Mouse (Mus musculus) lung, embryonic 16.5 days (tissue): ENCODE measurements around the gene Sirt6. TPM values are rescaled to one million over a fixed set of nuclear protein-coding genes. Genes with fewer than 3 reads are reported as not detected.

ENCODE experiments used
- ATAC-seq: fragments of 200-750 bp; cut with Nextera tagmentation; 2 replicates; pipeline ENCODE4 v1.8.0; 2017; ENCODE audit warnings: low read depth, mild to moderate bottlenecking, moderate library complexity
- H3K27ac ChIP-seq: fragments of 300-500 bp; sonication (generic); 2 replicates; pipeline ENCODE4 v1.5.1; 2014; ENCODE audit warnings: mild to moderate bottlenecking, control low read depth, low read length
- H3K27me3 ChIP-seq: fragments of 300-500 bp; sonication (generic); 2 replicates; pipeline ENCODE4 v1.6.1; 2014; ENCODE audit warnings: low read depth, low read length, mixed read lengths; ENCODE audit not compliant: control insufficient read depth, insufficient read depth
- H3K36me3 ChIP-seq: fragments of 300-500 bp; sonication (generic); 2 replicates; pipeline ENCODE4 v1.6.1; 2014; ENCODE audit warnings: low read length; ENCODE audit not compliant: control insufficient read depth, insufficient read depth
- H3K4me1 ChIP-seq: fragments of 300-500 bp; sonication (generic); replicated peaks from 2 replicates; pipeline ENCODE4 v1.6.1; 2014; ENCODE audit warnings: low read length, mixed read lengths; ENCODE audit not compliant: control insufficient read depth, insufficient read depth
- H3K4me2 ChIP-seq: fragments of 300-500 bp; sonication (generic); 2 replicates; pipeline ENCODE4 v1.6.1; 2014; ENCODE audit warnings: low read depth, low read length, control low read depth
- H3K4me3 ChIP-seq: fragments of 300-500 bp; sonication (generic); 2 replicates; pipeline ENCODE4 v1.5.1; 2014; ENCODE audit warnings: mild to moderate bottlenecking, low read length, control low read depth
- H3K9ac ChIP-seq: fragments of 300-500 bp; sonication (generic); 2 replicates; pipeline ENCODE4 v1.6.1; 2014; ENCODE audit warnings: low read length, control low read depth
- H3K9me3 ChIP-seq: fragments of 300-500 bp; sonication (generic); 2 replicates; pipeline ENCODE4 v1.6.1; 2016; ENCODE audit warnings: low read length; ENCODE audit not compliant: control insufficient read depth
- WGBS: fragments of 180-500 bp; shearing (Covaris S2); extraction: QIAGEN DNeasy Blood & Tissue Kit; methylation state at CpG from one replicate; pipeline ENCODE4 v1.1.7; 2014; 5-methylcytosine and 5-hydroxymethylcytosine counted together
- polyA plus RNA-seq: library from polyadenylated mRNA; unstranded; fragments of >200 nt; fragmentation: Nextera tagmentation; extraction: Ambion mirVana; gene quantifications from 2 replicates; pipeline ENCODE4 v1.2.1, GENCODE M21; 2015

Sirt6 gene
- polyA plus RNA-seq, 1 experiment from 2014 or later, result 40.0 TPM

DNA sequence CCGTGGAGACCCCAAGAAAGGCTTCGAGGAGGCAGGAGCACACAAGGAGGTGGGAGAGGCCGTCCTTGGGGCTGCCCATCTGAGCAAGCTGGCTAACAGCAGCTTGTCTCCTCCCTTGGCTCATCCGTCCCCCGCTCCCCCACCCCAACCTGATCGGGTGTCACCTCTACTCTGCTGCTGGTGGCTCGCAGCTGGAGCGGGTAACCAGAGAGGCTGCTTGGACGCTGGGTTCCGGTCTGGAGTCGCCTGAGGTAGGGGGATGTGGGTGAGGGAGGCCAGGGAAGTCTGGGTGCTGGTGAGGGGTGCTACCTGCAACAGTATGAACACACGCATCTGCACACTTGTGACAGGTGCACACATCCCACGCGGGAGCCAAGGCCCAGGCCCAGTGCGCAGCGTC, 793 bp upstream of the Sirt6 start, which contains the start of gene Ankrd24:
Gene Ankrd24, plus strand, starts transcription at position 151 of the 400 bp plus-strand sequence.
- Histone ChIP-seq H3K36me3 (peaks cover 13% of the 10 kb centered on the region; the same call in 1 of the 2 replicates), H3K9me3 (no peaks in the 10 kb centered on the region), H3K27me3 (no peaks in the 10 kb centered on the region), H3K4me3 (peak within 1 kb of the TSS; percentile 76), H3K9ac (peak within 1 kb of the TSS; percentile 84), H3K4me2 (peak within 1 kb of the TSS; percentile 86), H3K27ac (peak within 1 kb of the TSS; percentile 88), H3K4me1 (peaks cover 14% of the 10 kb centered on the region)
- 72% methylated on average over 16 of the region's 16 CpGs for WGBS
- no peak for ATAC-seq

DNA sequence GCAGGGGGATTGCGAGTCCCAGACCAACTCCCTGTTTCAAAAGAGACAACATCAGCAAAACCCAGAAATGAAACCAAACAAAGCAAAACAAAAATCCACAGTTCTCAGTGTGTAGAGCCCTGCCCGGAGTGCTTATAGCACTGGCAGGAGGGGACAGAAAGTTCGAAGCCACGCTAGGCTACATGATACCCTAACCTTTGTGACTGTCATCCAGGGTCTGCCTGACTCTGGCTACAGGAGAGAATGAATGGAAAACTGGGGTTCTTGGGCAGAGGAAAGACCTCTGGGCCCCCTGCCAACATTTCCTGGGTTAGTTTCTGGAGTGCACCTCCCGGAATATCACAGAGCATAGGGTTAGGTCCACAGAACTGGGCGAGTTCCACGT, 231 bp upstream of the Sirt6 start:
- peak overlapping the region; percentile 88 for H3K27ac ChIP-seq
- ATAC-seq, result peak; percentile 26
- H3K4me2 ChIP-seq, result peak overlapping the region; percentile 86
- WGBS, result 40% methylated on average over 7 of the region's 7 CpGs
- H3K9ac ChIP-seq, result peak overlapping the region; percentile 84
- H3K4me1 ChIP-seq, result peaks cover 14% of the 10 kb centered on the region
- H3K9me3 ChIP-seq, result no peaks in the 10 kb centered on the region
- no peaks in the 10 kb centered on the region for H3K27me3 ChIP-seq
- H3K4me3 ChIP-seq, result peak overlapping the region; percentile 76
- H3K36me3 ChIP-seq, result peaks cover 13% of the 10 kb centered on the region; the same call in 1 of the 2 replicates

DNA sequence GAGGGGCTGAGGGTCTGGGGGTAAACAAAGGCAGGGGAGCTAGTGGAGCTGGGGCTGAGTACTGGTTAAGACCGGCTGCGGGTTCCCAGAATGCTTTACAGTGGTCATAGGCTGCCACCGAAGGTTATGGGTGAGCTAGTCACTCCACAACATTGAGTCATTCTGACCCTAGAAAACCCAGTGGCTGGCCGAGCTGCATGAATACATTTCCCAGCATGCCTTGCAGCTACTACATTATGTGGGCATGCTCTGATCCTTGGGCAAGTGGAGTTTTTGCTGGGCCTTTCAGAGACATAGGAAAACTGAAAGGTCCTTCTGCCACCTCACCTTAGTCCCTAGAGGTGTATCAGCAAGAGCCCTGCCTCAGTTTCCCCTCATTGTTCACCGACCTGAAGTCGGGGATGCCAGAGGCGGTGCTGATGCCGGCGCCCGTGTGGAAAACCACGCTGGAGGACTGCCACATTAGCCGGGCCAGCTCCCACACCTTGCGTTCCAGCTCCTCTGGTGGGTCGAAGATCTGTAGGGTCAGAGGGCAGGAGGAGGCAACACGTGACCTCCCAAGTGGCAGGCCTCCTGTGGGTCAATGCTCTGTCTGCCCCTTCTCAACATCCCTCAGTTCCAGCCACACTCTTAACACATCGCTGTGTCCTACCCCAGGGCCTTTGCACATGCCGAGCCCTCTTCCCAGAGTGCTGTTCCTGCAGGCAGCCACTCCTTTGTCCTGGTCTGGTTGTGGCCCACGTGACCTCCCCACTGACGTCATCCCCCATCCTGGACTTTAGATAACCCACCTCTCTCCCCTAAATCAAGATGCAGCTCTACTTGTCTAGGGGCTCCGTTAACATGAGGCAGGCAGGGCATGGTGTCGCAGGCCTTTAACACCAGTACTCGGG, 1.2 kb downstream of the Sirt6 start:
- Histone ChIP-seq H3K27me3 (no peaks in the 10 kb centered on the region), H3K36me3 (peaks cover 25% of the 10 kb centered on the region), H3K9ac (peak overlapping the region; percentile 84), H3K4me2 (peak overlapping the region; percentile 86), H3K27ac (peak overlapping the region; percentile 88), H3K4me3 (peak overlapping the region; percentile 76), H3K9me3 (no peaks in the 10 kb centered on the region), H3K4me1 (peaks cover 14% of the 10 kb centered on the region)
- ATAC-seq, result peak; percentile 0; the same call in 1 of the 2 replicates
- 85% methylated on average over 22 of the region's 22 CpGs for WGBS

DNA sequence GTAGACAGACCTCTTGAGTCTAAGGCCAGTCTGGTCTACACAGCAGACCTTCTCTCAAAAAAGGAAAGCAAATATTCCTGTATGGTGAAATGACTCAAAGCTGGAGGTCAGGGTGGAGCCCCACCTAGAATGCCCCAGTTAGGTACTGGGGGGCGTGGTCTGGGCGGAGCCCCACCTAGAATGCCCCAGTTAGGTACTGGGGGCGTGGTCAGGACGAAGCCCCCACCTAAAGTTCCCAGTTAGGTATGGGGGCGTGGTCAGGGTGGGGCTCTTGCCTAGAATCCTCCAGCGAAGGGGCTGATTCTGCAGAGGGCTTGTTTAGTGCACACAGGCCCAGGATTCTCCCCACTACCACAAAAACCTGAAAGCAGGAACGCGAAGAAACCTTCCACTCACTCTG, 4.2 kb downstream of the Sirt6 start:
- Histone ChIP-seq H3K27ac (no peak overlapping the region), H3K9me3 (peaks cover 3% of the 10 kb centered on the region; the same call in 1 of the 2 replicates), H3K27me3 (no peaks in the 10 kb centered on the region), H3K36me3 (peaks cover 29% of the 10 kb centered on the region), H3K4me3 (no peak overlapping the region), H3K4me1 (peaks cover 14% of the 10 kb centered on the region), H3K4me2 (no peak overlapping the region), H3K9ac (no peak overlapping the region)
- ATAC-seq, result no peak
- WGBS, result 50% methylated on average over 8 of the region's 8 CpGs

DNA sequence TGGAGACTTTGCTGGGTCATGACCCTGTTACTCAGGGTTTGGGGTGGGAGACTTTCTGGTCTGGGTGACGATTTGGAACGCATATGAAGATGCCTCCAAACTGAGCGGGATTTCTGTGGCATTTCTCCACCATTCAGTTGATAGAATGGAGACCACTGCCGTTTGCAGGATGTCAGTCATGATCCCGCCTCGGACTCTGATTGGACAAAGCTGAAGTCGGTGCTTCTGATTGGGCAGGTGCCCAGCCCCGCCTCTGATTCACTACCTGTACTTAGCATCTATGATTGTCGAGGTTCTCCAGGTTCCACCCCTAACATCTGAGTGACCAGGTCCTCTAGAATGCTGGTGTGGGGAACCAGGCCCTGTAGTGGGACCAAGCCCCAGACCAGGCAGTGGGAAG, 6.8 kb downstream of the Sirt6 start:
- Histone ChIP-seq H3K4me2 (no peak overlapping the region), H3K27ac (no peak overlapping the region), H3K9me3 (peaks cover 3% of the 10 kb centered on the region; the same call in 1 of the 2 replicates), H3K4me1 (no peaks in the 10 kb centered on the region), H3K4me3 (no peak overlapping the region), H3K9ac (no peak overlapping the region), H3K27me3 (no peaks in the 10 kb centered on the region), H3K36me3 (peaks cover 29% of the 10 kb centered on the region)
- ATAC-seq, result no peak
- WGBS, result 50% methylated on average over 9 of the region's 9 CpGs

DNA sequence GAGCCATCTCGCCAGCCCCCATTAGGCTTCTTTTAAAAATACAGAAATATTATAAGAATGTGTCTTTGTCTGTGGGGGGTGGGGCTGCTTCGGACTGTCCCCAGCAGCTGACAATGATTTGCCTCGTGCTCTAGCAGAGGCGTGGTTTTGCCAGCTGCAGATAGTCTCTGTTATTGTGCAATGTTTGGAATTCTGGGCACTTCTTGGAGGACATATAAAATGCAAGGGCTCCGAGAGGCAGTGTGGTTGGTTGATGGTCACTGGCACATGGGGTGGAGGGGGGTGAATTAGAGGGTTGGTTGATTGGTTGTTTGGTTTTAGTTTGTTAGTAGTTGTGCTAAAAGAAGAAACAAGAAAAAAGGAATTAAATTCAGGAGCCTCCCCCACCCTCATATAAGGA, 7.6 kb downstream of the Sirt6 start:
- no peak for ATAC-seq
- WGBS, result 64% methylated on average over 5 of the region's 5 CpGs
- H3K9ac ChIP-seq, result no peak overlapping the region
- no peaks in the 10 kb centered on the region for H3K27me3 ChIP-seq
- no peak overlapping the region for H3K4me2 ChIP-seq
- H3K27ac ChIP-seq, result no peak overlapping the region
- peaks cover 26% of the 10 kb centered on the region for H3K36me3 ChIP-seq
- 0 out of 2 replicates have a peak, but pooled peaks cover 2% of the 10 kb centered on the region for H3K4me1 ChIP-seq
- H3K9me3 ChIP-seq, result peaks cover 3% of the 10 kb centered on the region; the same call in 1 of the 2 replicates
- H3K4me3 ChIP-seq, result no peak overlapping the region

DNA sequence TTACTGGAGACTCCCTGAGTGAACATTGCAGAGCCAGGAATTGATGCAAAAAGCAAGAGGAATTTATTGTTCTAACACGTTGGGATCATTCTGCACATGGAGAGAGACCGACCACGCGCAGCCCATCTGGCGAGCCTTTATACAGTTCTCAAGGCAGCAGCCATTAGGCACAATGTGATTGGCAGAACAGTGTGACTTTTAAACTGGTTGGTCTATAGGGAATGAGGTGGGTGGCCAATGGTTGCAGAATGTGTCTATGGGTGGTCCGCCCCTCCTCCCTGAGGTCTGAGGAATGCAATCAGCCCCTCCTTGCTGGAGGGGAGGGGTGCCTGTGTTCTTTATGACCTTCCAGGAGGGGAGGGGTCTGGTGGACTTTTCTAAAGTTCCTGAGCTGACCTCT, 12.1 kb downstream of the Sirt6 start:
- Histone ChIP-seq H3K9me3 (peaks cover 3% of the 10 kb centered on the region; the same call in 1 of the 2 replicates), H3K36me3 (no peaks in the 10 kb centered on the region), H3K27ac (no peak overlapping the region), H3K4me2 (no peak overlapping the region), H3K4me1 (0 out of 2 replicates have a peak, but pooled peaks cover 2% of the 10 kb centered on the region), H3K9ac (no peak overlapping the region), H3K27me3 (no peaks in the 10 kb centered on the region), H3K4me3 (no peak overlapping the region)
- ATAC-seq, result peak; percentile 39
- WGBS, result 39% methylated on average over 6 of the region's 6 CpGs

DNA sequence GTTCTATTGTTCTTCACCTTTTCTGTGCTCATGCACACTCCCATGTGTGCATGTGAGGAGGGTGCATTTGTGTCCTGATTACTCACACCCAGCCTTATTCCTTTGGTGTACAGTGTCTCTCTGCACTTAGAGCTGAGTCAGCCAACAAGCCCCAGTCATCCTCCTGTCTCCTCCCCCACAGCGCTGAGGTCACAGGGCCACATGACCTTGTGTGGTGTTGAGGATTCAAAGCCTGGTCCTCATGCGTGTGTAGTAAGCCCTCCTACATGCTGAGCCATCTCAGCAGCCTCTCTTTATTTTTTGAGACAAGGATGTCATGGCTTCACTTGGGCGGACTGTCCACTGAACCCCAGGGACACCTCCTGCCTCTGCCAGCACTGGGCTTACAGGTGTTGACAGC, 14.8 kb downstream of the Sirt6 start:
- no peaks in the 10 kb centered on the region for H3K9me3 ChIP-seq
- no peak overlapping the region for H3K4me3 ChIP-seq
- H3K4me2 ChIP-seq, result no peak overlapping the region
- H3K27ac ChIP-seq, result no peak overlapping the region
- WGBS, result 63% methylated on average over 3 of the region's 3 CpGs
- no peaks in the 10 kb centered on the region for H3K36me3 ChIP-seq
- H3K9ac ChIP-seq, result no peak overlapping the region
- H3K27me3 ChIP-seq, result no peaks in the 10 kb centered on the region
- ATAC-seq, result no peak
- H3K4me1 ChIP-seq, result 0 out of 2 replicates have a peak, but pooled peaks cover 2% of the 10 kb centered on the region

DNA sequence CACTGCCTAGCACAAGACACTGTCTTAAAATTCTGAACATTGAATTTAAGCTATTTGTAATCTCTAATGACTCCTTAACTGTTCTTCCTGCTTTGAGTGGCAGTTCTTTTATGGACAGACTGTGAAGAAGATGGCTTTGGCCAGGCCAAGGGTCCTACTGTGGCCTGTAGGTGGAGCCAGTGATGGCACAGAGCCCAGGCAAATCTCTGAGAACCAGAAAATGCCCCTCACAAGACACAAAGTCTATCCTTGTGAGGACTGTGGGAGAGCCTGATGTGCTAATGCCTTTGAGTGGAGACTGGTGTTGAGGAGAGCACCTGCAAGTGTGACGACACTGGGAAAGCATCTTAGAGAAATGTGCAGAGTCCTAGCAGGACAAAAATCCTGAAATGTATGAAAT, 19.3 kb downstream of the Sirt6 start:
- H3K27ac ChIP-seq, result no peak overlapping the region
- no peaks in the 10 kb centered on the region for H3K36me3 ChIP-seq
- no peak overlapping the region for H3K4me2 ChIP-seq
- no peaks in the 10 kb centered on the region for H3K9me3 ChIP-seq
- 82% methylated on average over 1 of the region's 1 CpGs for WGBS
- H3K4me3 ChIP-seq, result no peak overlapping the region
- H3K9ac ChIP-seq, result no peak overlapping the region
- ATAC-seq, result no peak
- peaks cover 4% of the 10 kb centered on the region for H3K4me1 ChIP-seq
- no peaks in the 10 kb centered on the region for H3K27me3 ChIP-seq
